Mouse (Mus musculus): ENCODE measurements around the gene Nsf. TPM values are rescaled to one million over a fixed set of nuclear protein-coding genes. Genes with fewer than 3 reads are reported as not detected.

The Nsf gene
- polyA plus RNA-seq, 1 experiment: 10.3 TPM

DNA sequence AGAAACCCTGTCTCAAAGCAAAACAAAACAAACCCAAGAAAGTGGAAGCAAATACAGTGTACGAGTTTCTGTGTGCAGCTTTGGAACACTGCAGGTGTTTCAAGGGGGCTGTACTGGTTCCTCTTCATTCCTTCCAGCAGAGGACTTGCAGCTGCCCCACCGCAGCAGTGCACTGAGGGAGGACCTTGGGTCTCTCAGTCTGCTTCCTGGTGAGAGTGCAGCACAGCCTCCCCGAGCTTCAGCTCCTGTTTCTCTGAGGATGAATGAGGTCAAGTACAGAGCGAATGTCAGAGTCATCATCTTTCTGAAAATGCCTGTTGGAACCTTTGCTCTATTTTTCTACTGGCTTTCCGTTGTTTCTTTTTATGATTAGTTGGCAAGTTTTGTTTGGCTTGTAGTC lies 12.5 kb downstream of the Nsf start:
- TF ChIP-seq POLR2A (IDR thresholded peaks at IDR 0.05; ENCODE audit: control insufficient read depth, low read depth, low read length): no peak
- no peak for TF ChIP-seq CTCF (IDR thresholded peaks at IDR 0.05; ENCODE audit: control insufficient read depth, insufficient read depth, insufficient replicate concordance, low read depth, low read length)
- Histone ChIP-seq H3K27me3 (ENCODE audit: control insufficient read depth, insufficient read depth, low read length) (no peaks in the 10 kb centered on the region), H3K4me3 (ENCODE audit: control insufficient read depth, low read depth, low read length) (no peak overlapping the region), H3K36me3 (ENCODE audit: control insufficient read depth, insufficient read depth, low read length) (no peaks in the 10 kb centered on the region), H3K27ac (ENCODE audit: control insufficient read depth, insufficient read depth, low read depth, low read length) (no peak overlapping the region), H3K4me1 (ENCODE audit: control insufficient read depth, insufficient read depth, low read length) (peaks cover 1% of the 10 kb centered on the region; the same call in 1 of the 2 replicates)

GRCm38 (mm10) chr11:103940887-103941286 lies 13.0 kb downstream of the Nsf start:
- Histone ChIP-seq H3K4me1 (ENCODE audit: control insufficient read depth, insufficient read depth, low read length) (peaks cover 4% of the 10 kb centered on the region; the same call in 1 of the 2 replicates), H3K27ac (ENCODE audit: control insufficient read depth, insufficient read depth, low read depth, low read length) (no peak overlapping the region), H3K36me3 (ENCODE audit: control insufficient read depth, insufficient read depth, low read length) (no peaks in the 10 kb centered on the region), H3K4me3 (ENCODE audit: control insufficient read depth, low read depth, low read length) (no peak overlapping the region), H3K27me3 (ENCODE audit: control insufficient read depth, insufficient read depth, low read length) (no peaks in the 10 kb centered on the region)
- TF ChIP-seq CTCF (IDR thresholded peaks at IDR 0.05; ENCODE audit: control insufficient read depth, insufficient read depth, insufficient replicate concordance, low read depth, low read length) (no peak), POLR2A (IDR thresholded peaks at IDR 0.05; ENCODE audit: control insufficient read depth, low read depth, low read length) (no peak)

- peaks cover 4% of the 10 kb centered on the region; the same call in 1 of the 2 replicates for H3K4me1 ChIP-seq (ENCODE audit: control insufficient read depth, insufficient read depth, low read length)
- no peak overlapping the region for H3K27ac ChIP-seq (ENCODE audit: control insufficient read depth, insufficient read depth, low read depth, low read length)
- TF ChIP-seq POLR2A (IDR thresholded peaks at IDR 0.05; ENCODE audit: control insufficient read depth, low read depth, low read length) (no peak), CTCF (IDR thresholded peaks at IDR 0.05; ENCODE audit: control insufficient read depth, insufficient read depth, insufficient replicate concordance, low read depth, low read length) (no peak)
- no peaks in the 10 kb centered on the region for H3K27me3 ChIP-seq (ENCODE audit: control insufficient read depth, insufficient read depth, low read length)
- H3K4me3 ChIP-seq (ENCODE audit: control insufficient read depth, low read depth, low read length): no peak overlapping the region
- H3K36me3 ChIP-seq (ENCODE audit: control insufficient read depth, insufficient read depth, low read length): no peaks in the 10 kb centered on the region
Observed at GRCm38 (mm10) chr11:103937976-103938728, 15.7 kb downstream of the Nsf start.

- Histone ChIP-seq H3K4me3 (ENCODE audit: control insufficient read depth, low read depth, low read length) (no peak overlapping the region), H3K27ac (ENCODE audit: control insufficient read depth, insufficient read depth, low read depth, low read length) (no peak overlapping the region), H3K27me3 (ENCODE audit: control insufficient read depth, insufficient read depth, low read length) (no peaks in the 10 kb centered on the region), H3K36me3 (ENCODE audit: control insufficient read depth, insufficient read depth, low read length) (no peaks in the 10 kb centered on the region), H3K4me1 (ENCODE audit: control insufficient read depth, insufficient read depth, low read length) (peaks cover 4% of the 10 kb centered on the region; the same call in 1 of the 2 replicates)
- TF ChIP-seq CTCF (IDR thresholded peaks at IDR 0.05; ENCODE audit: control insufficient read depth, insufficient read depth, insufficient replicate concordance, low read depth, low read length) (no peak), POLR2A (IDR thresholded peaks at IDR 0.05; ENCODE audit: control insufficient read depth, low read depth, low read length) (no peak)
Observed at GRCm38 (mm10) chr11:103937451-103937850, 16.4 kb downstream of the Nsf start.

GRCm38 (mm10) chr11:103935717-103936116 lies 18.1 kb downstream of the Nsf start:
- Histone ChIP-seq H3K4me3 (ENCODE audit: control insufficient read depth, low read depth, low read length) (no peak overlapping the region), H3K27ac (ENCODE audit: control insufficient read depth, insufficient read depth, low read depth, low read length) (no peak overlapping the region), H3K36me3 (ENCODE audit: control insufficient read depth, insufficient read depth, low read length) (no peaks in the 10 kb centered on the region), H3K4me1 (ENCODE audit: control insufficient read depth, insufficient read depth, low read length) (peaks cover 4% of the 10 kb centered on the region; the same call in 1 of the 2 replicates), H3K27me3 (ENCODE audit: control insufficient read depth, insufficient read depth, low read length) (no peaks in the 10 kb centered on the region)
- TF ChIP-seq CTCF (IDR thresholded peaks at IDR 0.05; ENCODE audit: control insufficient read depth, insufficient read depth, insufficient replicate concordance, low read depth, low read length): no peak
- TF ChIP-seq POLR2A (IDR thresholded peaks at IDR 0.05; ENCODE audit: control insufficient read depth, low read depth, low read length): no peak

GRCm38 (mm10) chr11:103933886-103934285 lies 20.0 kb downstream of the Nsf start:
- Histone ChIP-seq H3K36me3 (ENCODE audit: control insufficient read depth, insufficient read depth, low read length) (no peaks in the 10 kb centered on the region), H3K4me1 (ENCODE audit: control insufficient read depth, insufficient read depth, low read length) (peaks cover 4% of the 10 kb centered on the region; the same call in 1 of the 2 replicates), H3K27ac (ENCODE audit: control insufficient read depth, insufficient read depth, low read depth, low read length) (no peak overlapping the region), H3K27me3 (ENCODE audit: control insufficient read depth, insufficient read depth, low read length) (no peaks in the 10 kb centered on the region), H3K4me3 (ENCODE audit: control insufficient read depth, low read depth, low read length) (no peak overlapping the region)
- TF ChIP-seq POLR2A (IDR thresholded peaks at IDR 0.05; ENCODE audit: control insufficient read depth, low read depth, low read length) (no peak), CTCF (IDR thresholded peaks at IDR 0.05; ENCODE audit: control insufficient read depth, insufficient read depth, insufficient replicate concordance, low read depth, low read length) (no peak)

- Histone ChIP-seq H3K4me3 (ENCODE audit: control insufficient read depth, low read depth, low read length) (no peak overlapping the region), H3K36me3 (ENCODE audit: control insufficient read depth, insufficient read depth, low read length) (no peaks in the 10 kb centered on the region), H3K27me3 (ENCODE audit: control insufficient read depth, insufficient read depth, low read length) (no peaks in the 10 kb centered on the region), H3K4me1 (ENCODE audit: control insufficient read depth, insufficient read depth, low read length) (no peaks in the 10 kb centered on the region), H3K27ac (ENCODE audit: control insufficient read depth, insufficient read depth, low read depth, low read length) (no peak overlapping the region)
- TF ChIP-seq CTCF (IDR thresholded peaks at IDR 0.05; ENCODE audit: control insufficient read depth, insufficient read depth, insufficient replicate concordance, low read depth, low read length) (no peak), POLR2A (IDR thresholded peaks at IDR 0.05; ENCODE audit: control insufficient read depth, low read depth, low read length) (no peak)
Observed at GRCm38 (mm10) chr11:103923957-103924356, 29.9 kb downstream of the Nsf start.

All from testis, adult 2 months (tissue).